Mouse (Mus musculus) megakaryocyte, embryonic 14.5 days (primary cell): ENCODE results near the gene Sgcd. TPM values are rescaled to one million over a fixed set of nuclear protein-coding genes. Genes with fewer than 3 reads are reported as not detected.

Source experiments
- H3K27me3 ChIP-seq: replicated peaks from 2 replicates; pipeline ENCODE3; 2012; ENCODE audit warnings: inconsistent platforms
- H3K36me3 ChIP-seq: replicated peaks from 2 replicates; pipeline ENCODE3; 2012; ENCODE audit warnings: low read length, inconsistent platforms, mixed read lengths
- H3K4me1 ChIP-seq: 2 replicates; pipeline ENCODE4 v1.6.1; 2012; ENCODE audit warnings: inconsistent platforms
- H3K4me3 ChIP-seq: replicated peaks from 2 replicates; pipeline ENCODE3; 2012; ENCODE audit warnings: moderate library complexity, mild to moderate bottlenecking, inconsistent platforms
- H3K9me3 ChIP-seq: 2 replicates; pipeline ENCODE4 v1.6.1; 2012; ENCODE audit warnings: inconsistent platforms
- FLI1 ChIP-seq: IDR thresholded peaks from 2 replicates; pipeline ENCODE4 v1.6.1; 2012; ENCODE audit warnings: low read length, inconsistent platforms, mixed read lengths
- GATA1 ChIP-seq: IDR thresholded peaks from 3 replicates; pipeline ENCODE4 v1.6.1; 2012; ENCODE audit warnings: mixed read lengths, low read length, inconsistent platforms, borderline replicate concordance
- polyA plus RNA-seq: library from polyadenylated mRNA; stranded (reverse); fragments of >175 nt; gene quantifications from 2 replicates; pipeline ENCODE4 v1.2.3, GENCODE M21; 2012; ENCODE audit warnings: low replicate concordance; ENCODE audit not compliant: insufficient read depth

The Sgcd gene
- polyA plus RNA-seq, 1 experiment, result not detected

GRCm38 (mm10) chr11:47917616-47918015 lies 71.2 kb downstream of the Sgcd start:
- Histone ChIP-seq H3K4me1 (no peaks in the 10 kb centered on the region), H3K9me3 (no peaks in the 10 kb centered on the region), H3K4me3 (no peak overlapping the region), H3K36me3 (no peaks in the 10 kb centered on the region), H3K27me3 (no peaks in the 10 kb centered on the region)
- TF ChIP-seq FLI1 (no peak), GATA1 (no peak)

- no peak for TF ChIP-seq GATA1
- no peak for TF ChIP-seq FLI1
- Histone ChIP-seq H3K36me3 (no peaks in the 10 kb centered on the region), H3K27me3 (no peaks in the 10 kb centered on the region), H3K4me3 (no peak overlapping the region), H3K9me3 (peaks cover 6% of the 10 kb centered on the region; the same call in 1 of the 2 replicates), H3K4me1 (peaks cover 12% of the 10 kb centered on the region; the same call in 1 of the 2 replicates)
These were observed 97.1 kb downstream of the Sgcd start for GRCm38 (mm10) chr11:47891617-47892172.

GRCm38 (mm10) chr11:47890315-47890714 lies 98.5 kb downstream of the Sgcd start:
- H3K4me1 ChIP-seq, result peaks cover 12% of the 10 kb centered on the region; the same call in 1 of the 2 replicates
- H3K36me3 ChIP-seq, result no peaks in the 10 kb centered on the region
- no peak overlapping the region for H3K4me3 ChIP-seq
- TF ChIP-seq FLI1 (no peak), GATA1 (no peak)
- H3K9me3 ChIP-seq, result peaks cover 2% of the 10 kb centered on the region; the same call in 1 of the 2 replicates
- no peaks in the 10 kb centered on the region for H3K27me3 ChIP-seq

GRCm38 (mm10) chr11:47885310-47885709 lies 103.5 kb downstream of the Sgcd start:
- Histone ChIP-seq H3K4me1 (peaks cover 12% of the 10 kb centered on the region; the same call in 1 of the 2 replicates), H3K27me3 (no peaks in the 10 kb centered on the region), H3K9me3 (no peaks in the 10 kb centered on the region), H3K36me3 (no peaks in the 10 kb centered on the region), H3K4me3 (no peak overlapping the region)
- no peak for TF ChIP-seq FLI1
- TF ChIP-seq GATA1, result no peak

- Histone ChIP-seq H3K27me3 (no peaks in the 10 kb centered on the region), H3K36me3 (no peaks in the 10 kb centered on the region), H3K4me1 (peaks cover 4% of the 10 kb centered on the region; the same call in 1 of the 2 replicates), H3K4me3 (no peak overlapping the region), H3K9me3 (no peaks in the 10 kb centered on the region)
- TF ChIP-seq FLI1 (no peak), GATA1 (no peak)
These were observed 105.2 kb downstream of the Sgcd start for GRCm38 (mm10) chr11:47883545-47883944.

GRCm38 (mm10) chr11:47876633-47877170 lies 112.1 kb downstream of the Sgcd start:
- Histone ChIP-seq H3K4me3 (no peak overlapping the region), H3K27me3 (no peaks in the 10 kb centered on the region), H3K36me3 (no peaks in the 10 kb centered on the region), H3K9me3 (no peaks in the 10 kb centered on the region), H3K4me1 (no peaks in the 10 kb centered on the region)
- no peak for TF ChIP-seq FLI1
- TF ChIP-seq GATA1, result no peak

GRCm38 (mm10) chr11:47845894-47846293 lies 142.9 kb downstream of the Sgcd start:
- TF ChIP-seq GATA1 (no peak), FLI1 (no peak)
- H3K4me1 ChIP-seq, result no peaks in the 10 kb centered on the region
- H3K27me3 ChIP-seq, result no peaks in the 10 kb centered on the region
- H3K9me3 ChIP-seq, result no peaks in the 10 kb centered on the region
- no peak overlapping the region for H3K4me3 ChIP-seq
- no peaks in the 10 kb centered on the region for H3K36me3 ChIP-seq

- H3K4me1 ChIP-seq, result no peaks in the 10 kb centered on the region
- no peaks in the 10 kb centered on the region for H3K36me3 ChIP-seq
- TF ChIP-seq FLI1, result no peak
- no peak for TF ChIP-seq GATA1
- no peaks in the 10 kb centered on the region for H3K9me3 ChIP-seq
- no peak overlapping the region for H3K4me3 ChIP-seq
- no peaks in the 10 kb centered on the region for H3K27me3 ChIP-seq
These were observed 155.5 kb downstream of the Sgcd start for GRCm38 (mm10) chr11:47833283-47833682.

GRCm38 (mm10) chr11:47810307-47810706 lies 178.5 kb downstream of the Sgcd start:
- Histone ChIP-seq H3K36me3 (no peaks in the 10 kb centered on the region), H3K9me3 (peaks cover 6% of the 10 kb centered on the region; the same call in 1 of the 2 replicates), H3K27me3 (no peaks in the 10 kb centered on the region), H3K4me3 (no peak overlapping the region), H3K4me1 (no peaks in the 10 kb centered on the region)
- TF ChIP-seq GATA1, result no peak
- no peak for TF ChIP-seq FLI1

- Histone ChIP-seq H3K4me1 (no peaks in the 10 kb centered on the region), H3K9me3 (no peaks in the 10 kb centered on the region), H3K27me3 (no peaks in the 10 kb centered on the region), H3K36me3 (no peaks in the 10 kb centered on the region), H3K4me3 (no peak overlapping the region)
- TF ChIP-seq FLI1 (no peak), GATA1 (no peak)
These were observed 184.6 kb downstream of the Sgcd start for GRCm38 (mm10) chr11:47804101-47804715.
